Comparison of ENCODE assay signal across 20 mouse cellular contexts in the genomic region with DNA sequence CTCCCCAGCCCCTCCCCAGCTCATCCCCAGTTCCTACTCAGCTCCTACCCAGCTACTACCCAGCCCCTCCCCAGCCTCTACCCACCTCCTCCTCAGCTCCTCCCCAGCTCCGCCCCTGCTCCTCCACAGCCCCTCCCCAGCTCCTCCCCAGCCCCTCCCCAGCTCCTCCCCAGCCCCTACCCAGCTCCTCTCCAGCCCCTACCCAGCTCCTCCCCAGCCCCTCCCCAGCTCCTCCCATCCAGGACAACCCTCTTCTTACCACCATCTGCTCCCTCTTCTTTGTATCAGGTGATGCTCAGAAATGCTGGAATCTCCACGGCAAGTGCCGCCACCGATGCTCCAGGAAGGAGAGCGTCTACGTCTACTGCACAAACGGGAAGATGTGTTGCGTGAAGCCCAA. TPM values are rescaled to one million over a fixed set of nuclear protein-coding genes. Genes with fewer than 3 reads are reported as not detected.
DNase-seq lines count a peak whose midpoint lies in the region; ATAC-seq and TF ChIP-seq lines count a peak whose summit lies in the region.
"Had no signal": no experiment of that assay in that cellular context is flagged by ENCODE, and none has a peak within 500 bp of the region (broad histone marks: within the 10 kb centered on the region; RNA-seq: fewer than 3 reads in every experiment).

No protein-coding gene starts in this region.

- no peaks in the 10 kb centered on the region for H3K27me3 ChIP-seq in forebrain, embryonic 10.5 days (ENCODE audit: poor library complexity, severe bottlenecking)
- H3K27me3 ChIP-seq in forebrain, postnatal 0 days (ENCODE audit: insufficient read depth, low read length) = no peaks in the 10 kb centered on the region
- no peaks in the 10 kb centered on the region for H3K27me3 ChIP-seq in kidney, embryonic 16.5 days (ENCODE audit: insufficient read depth, low read length)
- no peaks in the 10 kb centered on the region for H3K27me3 ChIP-seq in ES-Bruce4 (ENCODE audit: control insufficient read depth, insufficient read depth, low read length, poor library complexity, severe bottlenecking)
- H3K27me3 ChIP-seq: embryonic facial prominence, embryonic 12.5 days; hindbrain, embryonic 15.5 days had no signal

- ATAC-seq in forebrain, postnatal 0 days = no peak
- ATAC-seq in kidney, embryonic 16.5 days (ENCODE audit: low FRiP score, low TSS enrichment) = peak; percentile 46; the same call in 1 of the 2 replicates

- H3K4me1 ChIP-seq in forebrain, embryonic 10.5 days = peaks cover 10% of the 10 kb centered on the region
- H3K4me1 ChIP-seq in forebrain, postnatal 0 days (ENCODE audit: insufficient read depth) = no peaks in the 10 kb centered on the region
- H3K4me1 ChIP-seq in kidney, embryonic 16.5 days (ENCODE audit: insufficient read depth, low read length) = peaks cover 7% of the 10 kb centered on the region
- no peaks in the 10 kb centered on the region for H3K4me1 ChIP-seq in ES-Bruce4 (ENCODE audit: control insufficient read depth, insufficient read depth, low read length)
- H3K4me1 ChIP-seq: embryonic facial prominence, embryonic 12.5 days; hindbrain, embryonic 15.5 days had no signal

- H3K4me3 ChIP-seq in forebrain, embryonic 10.5 days = peak overlapping the region; percentile 10; the same call in 1 of the 2 replicates
- no peak overlapping the region for H3K4me3 ChIP-seq in forebrain, postnatal 0 days (ENCODE audit: low read depth, low read length)
- no peak overlapping the region for H3K4me3 ChIP-seq in kidney, embryonic 16.5 days (ENCODE audit: low read length)
- 0 out of 2 replicates have a peak overlapping the region, but pooled peaks have one; percentile 9 for H3K4me3 ChIP-seq in ES-Bruce4 (ENCODE audit: low read depth, low read length)
- H3K4me3 ChIP-seq: embryonic facial prominence, embryonic 12.5 days; hindbrain, embryonic 15.5 days had no signal

- TF ChIP-seq POLR2A in ES-Bruce4 (IDR thresholded peaks at IDR 0.05; ENCODE audit: insufficient read depth, low read length) = no peak

- no peaks in the 10 kb centered on the region for H3K36me3 ChIP-seq in forebrain, embryonic 10.5 days (replicated peaks)
- no peaks in the 10 kb centered on the region for H3K36me3 ChIP-seq in forebrain, postnatal 0 days (ENCODE audit: insufficient read depth)
- H3K36me3 ChIP-seq in kidney, embryonic 16.5 days (ENCODE audit: insufficient read depth, low read length) = no peaks in the 10 kb centered on the region
- no peaks in the 10 kb centered on the region for H3K36me3 ChIP-seq in ES-Bruce4 (ENCODE audit: control insufficient read depth, insufficient read depth, low read length, poor library complexity, severe bottlenecking)
- H3K36me3 ChIP-seq: embryonic facial prominence, embryonic 12.5 days; G1E; hindbrain, embryonic 15.5 days had no signal

- H3K9ac ChIP-seq in forebrain, postnatal 0 days = no peak overlapping the region
- H3K9ac ChIP-seq in kidney, embryonic 16.5 days (replicated peaks; ENCODE audit: low read length) = no peak overlapping the region
- H3K9ac ChIP-seq in ES-Bruce4 (ENCODE audit: low read depth, poor library complexity, severe bottlenecking) = no peak overlapping the region
- H3K9ac ChIP-seq: embryonic facial prominence, embryonic 12.5 days; hindbrain, embryonic 15.5 days; liver, postnatal 0 days had no signal

- H3K27ac ChIP-seq in forebrain, embryonic 10.5 days = no peak overlapping the region
- H3K27ac ChIP-seq in forebrain, postnatal 0 days (ENCODE audit: low read depth, low read length) = no peak overlapping the region
- no peak overlapping the region for H3K27ac ChIP-seq in kidney, embryonic 16.5 days (ENCODE audit: low read length)
- no peak overlapping the region for H3K27ac ChIP-seq in ES-Bruce4 (ENCODE audit: insufficient read depth, low read length)
- H3K27ac ChIP-seq: embryonic facial prominence, embryonic 12.5 days; hindbrain, embryonic 15.5 days had no signal

- 34% methylated on average over 7 of the region's 8 CpGs for WGBS in forebrain, embryonic 10.5 days
- 36% methylated on average over 7 of the region's 8 CpGs for WGBS in forebrain, postnatal 0 days
- whole genome bisulfite sequencing in kidney, embryonic 16.5 days = 37% methylated on average over 7 of the region's 8 CpGs

- H3K9me3 ChIP-seq in forebrain, embryonic 10.5 days = peaks cover 2% of the 10 kb centered on the region; the same call in 1 of the 2 replicates
- no peaks in the 10 kb centered on the region; the same call in 1 of the 2 replicates for H3K9me3 ChIP-seq in forebrain, postnatal 0 days (ENCODE audit: low read length)
- H3K9me3 ChIP-seq in kidney, embryonic 16.5 days (ENCODE audit: low read length) = no peaks in the 10 kb centered on the region
- no peaks in the 10 kb centered on the region for H3K9me3 ChIP-seq in ES-Bruce4 (replicated peaks; ENCODE audit: control insufficient read depth, insufficient read depth, low read length, poor library complexity, severe bottlenecking)
- H3K9me3 ChIP-seq: embryonic facial prominence, embryonic 12.5 days; G1E; hindbrain, embryonic 15.5 days had no signal

- no peak for TF ChIP-seq EP300 in ES-Bruce4 (IDR thresholded peaks at IDR 0.05; ENCODE audit: insufficient read depth, low read depth, low read length)

- no peak for TF ChIP-seq CTCF in forebrain, postnatal 0 days (IDR thresholded peaks at IDR 0.05; ENCODE audit: low read depth)
- no peak for TF ChIP-seq CTCF in ES-Bruce4 (IDR thresholded peaks at IDR 0.05; ENCODE audit: low read depth, low read length)

- H3K4me2 ChIP-seq in forebrain, postnatal 0 days (ENCODE audit: low read depth) = no peak overlapping the region
- no peak overlapping the region for H3K4me2 ChIP-seq in kidney, embryonic 16.5 days (replicated peaks; ENCODE audit: low read depth, low read length)
- H3K4me2 ChIP-seq: embryonic facial prominence, embryonic 12.5 days; hindbrain, embryonic 15.5 days had no signal

- no peak for DNase-seq in forebrain, embryonic 10.5 days (ENCODE audit: extremely low spot score, low spot score)
- no peak for DNase-seq in forebrain, postnatal 0 days
- DNase-seq in kidney, adult 8-10 months = no peak
- DNase-seq in embryo, embryonic 11 days = peak; percentile 46
- DNase-seq in gastrocnemius, adult 8-10 months (ENCODE audit: low spot score in 2 of 2) = no peak
- no peak for DNase-seq in adrenal gland, postnatal 10 days
- DNase-seq: adrenal gland, postnatal 36 days; kidney, adult 11 months; liver, postnatal 0 days had no signal

RNA-seq across cellular contexts. Expression of gene Defb36, which starts 8.1 kb away (rescaled TPM):
- polyA plus RNA-seq in forebrain, embryonic 10.5 days (2016; fragmentation: Nextera tagmentation; extraction: Ambion mirVana) = not detected in 2 replicates
- not detected in 2 replicates for total RNA-seq in forebrain, postnatal 0 days (2014; rRNA removed)
- not detected in 2 replicates for polyA plus RNA-seq in forebrain, postnatal 0 days (2015; fragmentation: Nextera tagmentation; extraction: Ambion mirVana)
- 0.51 and 0.86 TPM in 2 replicates for polyA plus RNA-seq in kidney, embryonic 16.5 days (2015; fragmentation: Nextera tagmentation; extraction: Ambion mirVana)
- not detected in 2 replicates for polyA plus RNA-seq in ES-Bruce4 (2011; ENCODE audit: insufficient read depth, insufficient read length, low read depth, missing spikeins)
- not detected for total RNA-seq in gastrocnemius, adult 8-10 months (2022)
- under 1 TPM in 1 of 2 experiments, not detected in 1; 0.73 TPM for total RNA-seq in adrenal gland, postnatal 10 days (2021)
- total RNA-seq: G1E; layer of hippocampus, adult 8-10 months; left cerebral cortex, postnatal 36 days; megakaryocyte progenitor cell, adult 5-6 weeks; midbrain, postnatal 0 days had no signal
- polyA plus RNA-seq: embryonic facial prominence, embryonic 12.5 days; G1E; heart, postnatal 0 days; hindbrain, embryonic 15.5 days; liver, postnatal 0 days; midbrain, postnatal 0 days; neural tube, embryonic 14.5 days had no signal

RNA-seq across cellular contexts. Expression of gene Defb25, which starts 10.7 kb away (rescaled TPM):
- polyA plus RNA-seq in forebrain, embryonic 10.5 days (2016; fragmentation: Nextera tagmentation; extraction: Ambion mirVana) = not detected in 2 replicates
- total RNA-seq in forebrain, postnatal 0 days (2014; rRNA removed) = not detected in 2 replicates
- not detected in 2 replicates for polyA plus RNA-seq in forebrain, postnatal 0 days (2015; fragmentation: Nextera tagmentation; extraction: Ambion mirVana)
- 24.4 and 31.8 TPM in 2 replicates for polyA plus RNA-seq in kidney, embryonic 16.5 days (2015; fragmentation: Nextera tagmentation; extraction: Ambion mirVana)
- not detected in 2 replicates for polyA plus RNA-seq in ES-Bruce4 (2011; ENCODE audit: insufficient read depth, insufficient read length, low read depth, missing spikeins)
- total RNA-seq in gastrocnemius, adult 8-10 months (2022) = not detected
- not detected for total RNA-seq in adrenal gland, postnatal 10 days (2021)
- total RNA-seq: G1E; layer of hippocampus, adult 8-10 months; left cerebral cortex, postnatal 36 days; megakaryocyte progenitor cell, adult 5-6 weeks; midbrain, postnatal 0 days had no signal
- polyA plus RNA-seq: embryonic facial prominence, embryonic 12.5 days; G1E; hindbrain, embryonic 15.5 days; neural tube, embryonic 14.5 days had no signal

RNA-seq across cellular contexts. Expression of gene Defb45, which starts 13.0 kb away (rescaled TPM):
- polyA plus RNA-seq in forebrain, embryonic 10.5 days (2016; fragmentation: Nextera tagmentation; extraction: Ambion mirVana) = not detected in 2 replicates
- not detected in 2 replicates for total RNA-seq in forebrain, postnatal 0 days (2014; rRNA removed)
- polyA plus RNA-seq in forebrain, postnatal 0 days (2015; fragmentation: Nextera tagmentation; extraction: Ambion mirVana) = not detected in 2 replicates
- not detected in 2 replicates for polyA plus RNA-seq in kidney, embryonic 16.5 days (2015; fragmentation: Nextera tagmentation; extraction: Ambion mirVana)
- not detected in 2 replicates for polyA plus RNA-seq in ES-Bruce4 (2011; ENCODE audit: insufficient read depth, insufficient read length, low read depth, missing spikeins)
- under 1 TPM in 1 of 4 experiments, not detected in 3; 0.94 TPM for total RNA-seq in gastrocnemius, adult 8-10 months (2022)
- total RNA-seq in adrenal gland, postnatal 10 days (2021) = not detected
- total RNA-seq: adrenal gland, postnatal 36 days; G1E; layer of hippocampus, adult 8-10 months; left cerebral cortex, postnatal 36 days; megakaryocyte progenitor cell, adult 5-6 weeks; midbrain, postnatal 0 days had no signal
- polyA plus RNA-seq: embryonic facial prominence, embryonic 12.5 days; G1E; heart, postnatal 0 days; hindbrain, embryonic 15.5 days; liver, postnatal 0 days; midbrain, postnatal 0 days; neural tube, embryonic 14.5 days had no signal

RNA-seq across cellular contexts. Expression of gene Rem1, which starts 14.6 kb away (rescaled TPM):
- polyA plus RNA-seq in forebrain, embryonic 10.5 days (2016; fragmentation: Nextera tagmentation; extraction: Ambion mirVana) = 0.16 and 0.18 TPM in 2 replicates
- total RNA-seq in forebrain, postnatal 0 days (2014; rRNA removed) = 0.46 and 2.7 TPM in 2 replicates
- polyA plus RNA-seq in forebrain, postnatal 0 days (2015; fragmentation: Nextera tagmentation; extraction: Ambion mirVana) = 0.44 and 0.53 TPM in 2 replicates
- polyA plus RNA-seq in kidney, embryonic 16.5 days (2015; fragmentation: Nextera tagmentation; extraction: Ambion mirVana) = 59.1 and 62.6 TPM in 2 replicates
- polyA plus RNA-seq in ES-Bruce4 (2011; ENCODE audit: insufficient read depth, insufficient read length, low read depth, missing spikeins) = 1.2 and 1.3 TPM in 2 replicates
- 1 to 10 TPM; 1.5 to 2.5 (median 1.7) TPM for total RNA-seq in gastrocnemius, adult 8-10 months (2022)
- 10 to 100 TPM in 1 of 2 experiments, 1 to 10 TPM in 1; 7.2 to 10.1 TPM for total RNA-seq in adrenal gland, postnatal 10 days (2021)
- total RNA-seq: G1E had no signal
- polyA plus RNA-seq: G1E; neural tube, embryonic 14.5 days had no signal

RNA-seq across cellular contexts. Expression of gene Defb19, which starts 32.1 kb away (rescaled TPM):
- polyA plus RNA-seq in forebrain, embryonic 10.5 days (2016; fragmentation: Nextera tagmentation; extraction: Ambion mirVana) = not detected in 2 replicates
- total RNA-seq in forebrain, postnatal 0 days (2014; rRNA removed) = not detected in 2 replicates
- polyA plus RNA-seq in forebrain, postnatal 0 days (2015; fragmentation: Nextera tagmentation; extraction: Ambion mirVana) = not detected in 2 replicates
- 10.1 and 14.1 TPM in 2 replicates for polyA plus RNA-seq in kidney, embryonic 16.5 days (2015; fragmentation: Nextera tagmentation; extraction: Ambion mirVana)
- not detected in 2 replicates for polyA plus RNA-seq in ES-Bruce4 (2011; ENCODE audit: insufficient read depth, insufficient read length, low read depth, missing spikeins)
- not detected for total RNA-seq in gastrocnemius, adult 8-10 months (2022)
- 1 to 10 TPM; 1.5 to 2.2 TPM for total RNA-seq in adrenal gland, postnatal 10 days (2021)
- total RNA-seq: G1E; layer of hippocampus, adult 8-10 months; left cerebral cortex, postnatal 36 days; megakaryocyte progenitor cell, adult 5-6 weeks; midbrain, postnatal 0 days had no signal
- polyA plus RNA-seq: embryonic facial prominence, embryonic 12.5 days; G1E; hindbrain, embryonic 15.5 days; liver, postnatal 0 days; midbrain, postnatal 0 days; neural tube, embryonic 14.5 days had no signal

Comparison
In these comparisons a context has a peak if more than half of its experiments do, and no peak if none do; other contexts are left out.
1. H3K4me3 ChIP-seq: peak in forebrain, embryonic 10.5 days (single experiment) and ES-Bruce4 (single experiment); none in forebrain, postnatal 0 days (single experiment) and kidney, embryonic 16.5 days (single experiment).
2. RNA of gene Defb25, which starts 10.7 kb away (polyA plus RNA-seq): 24.4 to 31.8 TPM in kidney, embryonic 16.5 days; not detected in forebrain, embryonic 10.5 days, not detected in forebrain, postnatal 0 days and not detected in ES-Bruce4; every median in the first group is over 10 times any median in the second.